Mouse (Mus musculus): ENCODE results near the gene Spink4.
A peak's percentile ranks its signal among the peaks of the same experiment; 100 is the strongest.

Spink4 gene

GRCm38 (mm10) chr4:40963536-40963935, 43.7 kb downstream of the Spink4 start:
- DNase-seq (ENCODE audit: low spot score in 2 of 2), result no peak

- no peak for DNase-seq (ENCODE audit: low spot score in 2 of 2)
Measured at GRCm38 (mm10) chr4:40969161-40969560, 49.3 kb downstream of the Spink4 start.

- DNase-seq (ENCODE audit: low spot score in 2 of 2), result no peak
Measured at GRCm38 (mm10) chr4:40969781-40970591, 50.1 kb downstream of the Spink4 start.

- DNase-seq (ENCODE audit: low spot score in 2 of 2), result no peak
Measured at GRCm38 (mm10) chr4:40970592-40970841, 50.7 kb downstream of the Spink4 start.

- peak; percentile 85 to 91 for DNase-seq (ENCODE audit: low spot score in 2 of 2)
Measured at GRCm38 (mm10) chr4:40970842-40971701, 51.2 kb downstream of the Spink4 start, which contains the start of gene Nfx1. Nfx1 (plus strand) TSS chr4:40970906.

GRCm38 (mm10) chr4:40971744-40972143, 51.9 kb downstream of the Spink4 start:
- peak in 1 of 2 experiments; percentile 43 for DNase-seq (ENCODE audit: low spot score in 2 of 2)

GRCm38 (mm10) chr4:40974011-40974410, 54.2 kb downstream of the Spink4 start:
- DNase-seq (ENCODE audit: low spot score in 2 of 2), result no peak

GRCm38 (mm10) chr4:40975678-40976077, 55.8 kb downstream of the Spink4 start:
- no peak for DNase-seq (ENCODE audit: low spot score in 2 of 2)

GRCm38 (mm10) chr4:40976651-40977050, 56.8 kb downstream of the Spink4 start:
- DNase-seq (ENCODE audit: low spot score in 2 of 2), result no peak

- DNase-seq (ENCODE audit: low spot score in 2 of 2), result no peak
Measured at GRCm38 (mm10) chr4:40979430-40979829, 59.6 kb downstream of the Spink4 start.
